Mouse (Mus musculus) mesoderm, embryonic 11.5 days (tissue): ENCODE data around the gene Usp27x.

ENCODE experiments used
- DNase-seq: peaks from one replicate; pipeline ENCODE4 v3.0.0-alpha.2; 2012; ENCODE audit warnings: low read depth, low spot score

Gene Usp27x

DNA sequence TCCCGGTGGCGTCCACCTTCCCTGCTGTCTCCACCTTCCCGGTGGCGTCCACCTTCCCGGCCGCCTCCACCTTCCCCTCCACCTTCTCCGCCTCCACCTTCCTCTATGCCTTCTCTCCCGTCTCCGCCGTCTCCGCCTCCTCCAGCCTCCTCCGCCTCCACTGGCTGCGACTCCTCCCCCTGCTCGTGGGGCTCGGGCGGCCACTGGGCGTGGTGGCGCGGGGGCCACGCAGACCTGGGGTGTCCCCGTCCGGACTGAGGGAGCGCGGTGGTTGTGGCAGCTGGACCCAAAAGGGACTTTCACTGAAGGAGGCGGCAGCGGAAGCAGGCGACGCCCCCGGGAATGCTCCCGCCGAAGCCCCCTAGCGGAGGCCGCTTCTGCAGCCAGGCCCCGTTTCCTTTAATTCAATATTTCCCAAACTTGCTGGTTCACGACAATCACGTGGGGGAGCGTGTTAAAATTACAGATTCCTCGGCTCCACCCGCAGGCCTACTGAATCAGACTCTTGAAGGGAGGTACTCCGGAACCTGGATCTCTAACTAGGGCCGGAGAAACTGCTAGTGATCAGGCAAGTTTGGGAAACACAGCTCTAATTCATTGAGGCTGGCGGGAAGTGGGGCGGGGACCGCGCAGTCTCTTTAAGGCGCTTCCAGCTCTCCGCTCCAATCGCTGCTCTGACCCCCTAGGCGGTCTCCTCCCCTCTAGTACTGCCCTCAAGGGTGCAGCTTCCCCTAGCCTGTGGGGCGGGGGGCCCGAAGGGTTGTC is at the start of gene Usp27x:
Usp27x (minus strand) TSS at position 115 of the 765 bp plus-strand sequence.
- DNase-seq = peak; percentile 68

DNA sequence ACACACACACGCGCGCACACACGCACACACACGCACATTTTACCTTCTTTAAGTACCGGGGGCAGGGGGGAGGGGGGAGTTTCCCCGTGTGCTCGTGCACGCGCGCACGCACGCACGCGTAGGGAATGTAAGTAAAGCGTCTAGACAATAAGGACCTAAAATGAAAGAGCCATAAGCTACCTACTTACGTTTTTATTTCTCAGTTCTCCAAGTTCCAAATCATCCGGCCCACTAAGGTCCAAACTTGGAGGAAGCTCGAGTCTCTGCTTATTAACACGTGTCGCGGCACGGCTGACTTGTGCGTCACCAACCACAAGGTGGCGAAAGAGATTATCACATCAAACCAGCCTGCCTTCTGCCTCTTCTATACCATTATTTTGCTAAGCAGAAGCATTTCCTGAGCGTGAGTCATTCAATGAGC is 47.1 kb upstream of the Usp27x start:
- peak; percentile 73 for DNase-seq

DNA sequence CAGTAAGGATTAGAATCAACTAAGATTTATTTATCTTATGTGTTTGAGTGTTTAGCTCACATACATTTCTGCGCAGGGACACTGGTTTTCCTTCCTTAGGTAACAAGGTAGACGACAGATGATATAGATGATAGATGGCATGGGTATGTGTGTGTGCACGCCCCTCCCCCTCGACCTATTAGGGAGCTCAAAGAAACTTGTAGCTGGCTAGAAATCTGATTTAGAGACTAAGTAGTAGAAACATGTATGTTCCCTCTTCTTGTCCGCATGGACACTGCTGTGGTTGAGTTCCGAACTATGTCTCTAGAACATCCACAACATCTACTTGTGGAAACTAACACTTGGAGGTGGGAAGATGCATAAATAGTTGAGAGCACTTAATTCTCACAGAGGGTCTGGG is 46.5 kb upstream of the Usp27x start:
- DNase-seq = no peak

DNA sequence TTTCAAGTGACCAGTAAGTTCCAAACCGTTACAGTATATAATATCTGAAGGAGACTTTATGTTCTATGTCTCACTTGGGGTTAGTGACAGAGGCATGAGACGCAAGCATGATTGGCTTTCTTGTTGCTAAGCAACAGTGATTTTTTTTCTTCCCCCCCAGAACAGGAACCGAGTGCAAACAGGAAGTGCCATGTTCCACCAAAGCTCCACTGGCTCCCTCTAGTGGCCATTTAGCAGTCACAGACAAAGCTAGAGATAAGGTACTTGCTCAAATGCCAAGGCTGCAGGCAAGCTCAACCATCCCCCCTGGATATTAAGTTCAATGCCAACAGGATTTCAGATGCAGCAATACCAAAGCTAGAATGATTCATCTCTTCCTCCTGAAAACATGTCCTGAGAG is 45.4 kb upstream of the Usp27x start:
- DNase-seq = peak; percentile 87

DNA sequence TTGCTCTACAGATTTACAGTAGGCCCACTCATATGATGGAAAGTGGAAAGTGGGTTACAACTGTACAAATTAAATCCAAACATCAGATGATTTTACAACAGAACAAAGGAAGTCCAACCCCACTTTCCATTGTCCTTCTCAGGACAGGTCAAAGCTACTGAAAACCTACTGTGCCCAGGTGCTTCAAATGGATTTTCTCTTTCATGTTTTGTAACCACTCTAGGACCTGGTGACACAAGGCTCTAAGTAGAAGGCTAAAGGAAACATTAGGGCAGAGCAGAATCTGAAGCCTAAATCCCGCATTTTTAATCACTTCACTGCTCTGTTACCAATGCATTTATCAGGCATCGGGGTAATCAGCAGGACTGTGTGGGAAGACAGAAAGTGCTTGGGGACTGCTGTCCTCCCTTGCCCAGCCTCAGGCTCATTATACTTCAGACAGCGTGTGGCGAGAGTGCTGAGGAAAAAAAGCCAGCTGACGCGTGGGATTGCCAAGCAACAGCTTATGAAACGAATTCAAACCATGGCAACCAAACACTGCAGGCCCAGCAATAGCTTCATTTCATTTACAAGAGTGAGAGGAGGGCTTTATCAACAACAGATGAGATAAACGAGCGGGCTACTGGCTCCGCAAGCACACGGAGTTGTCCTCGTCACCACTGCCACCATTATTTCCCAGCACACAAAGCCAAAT is 40.7 kb upstream of the Usp27x start:
- peak; percentile 49 for DNase-seq

GRCm38 (mm10) chrX:7415308-7415707 is 39.7 kb upstream of the Usp27x start:
- DNase-seq = no peak

DNA sequence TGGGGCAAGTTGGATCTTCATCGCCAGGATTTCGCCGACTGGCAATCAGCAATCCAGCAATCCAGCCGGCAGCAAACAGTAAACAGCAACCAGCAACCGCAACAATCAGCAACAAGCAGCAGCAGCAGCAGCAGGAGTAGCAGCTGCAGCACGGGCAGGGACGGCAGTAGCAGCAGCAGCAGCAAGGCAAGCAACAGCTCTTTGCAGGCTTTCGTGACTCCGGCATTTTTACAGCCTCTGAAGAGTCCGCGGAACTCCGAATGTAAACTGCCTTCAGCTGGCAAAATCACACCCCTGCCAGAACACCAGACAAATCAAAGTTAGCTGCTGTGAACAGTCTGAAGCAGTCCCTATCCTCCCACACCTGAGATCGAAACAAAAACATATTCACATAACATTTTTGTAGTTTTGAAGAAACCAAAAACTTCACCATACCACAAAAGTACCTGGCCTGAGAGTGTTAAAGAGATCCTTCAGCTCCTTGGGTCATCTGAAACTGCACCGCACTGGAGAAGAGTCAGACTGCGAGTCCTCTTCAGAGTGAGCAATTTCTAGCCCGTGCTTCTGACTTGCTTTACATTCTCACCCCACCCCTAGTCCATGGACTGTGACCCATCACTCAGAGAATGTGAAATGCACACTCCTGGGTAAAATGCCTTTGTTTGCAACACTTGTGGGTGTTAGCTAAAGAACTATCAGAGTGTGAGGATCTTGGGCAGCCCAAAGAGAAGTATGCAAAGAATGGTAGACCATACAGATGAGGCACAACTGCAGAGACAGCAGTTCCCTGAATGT is 36.8 kb upstream of the Usp27x start:
- DNase-seq = no peak

DNA sequence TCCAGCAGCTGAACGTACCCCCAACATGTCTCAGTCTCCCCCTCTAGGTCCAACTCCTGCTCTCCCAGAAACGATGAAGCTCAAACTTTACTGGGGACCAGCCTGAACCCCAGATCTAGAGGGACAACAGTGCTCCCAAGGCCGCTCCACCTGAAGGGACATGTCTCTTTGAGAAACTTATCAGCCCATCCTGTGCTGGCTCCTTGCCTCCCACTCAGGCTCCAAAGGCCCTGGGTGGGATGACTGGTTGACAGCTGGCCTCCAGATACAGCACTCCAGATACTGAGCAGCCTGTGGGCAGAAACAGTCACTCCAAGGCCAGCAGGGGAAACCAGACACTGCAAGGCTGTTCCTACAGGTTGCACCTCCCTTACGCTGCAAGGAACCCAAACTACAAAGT is 956 bp upstream of the Usp27x start:
- peak; percentile 2 for DNase-seq

GRCm38 (mm10) chrX:7375322-7375715 is 311 bp downstream of the Usp27x start:
- DNase-seq = no peak

- no peak for DNase-seq
These were observed 50.2 kb downstream of the Usp27x start for GRCm38 (mm10) chrX:7325455-7325854.

DNA sequence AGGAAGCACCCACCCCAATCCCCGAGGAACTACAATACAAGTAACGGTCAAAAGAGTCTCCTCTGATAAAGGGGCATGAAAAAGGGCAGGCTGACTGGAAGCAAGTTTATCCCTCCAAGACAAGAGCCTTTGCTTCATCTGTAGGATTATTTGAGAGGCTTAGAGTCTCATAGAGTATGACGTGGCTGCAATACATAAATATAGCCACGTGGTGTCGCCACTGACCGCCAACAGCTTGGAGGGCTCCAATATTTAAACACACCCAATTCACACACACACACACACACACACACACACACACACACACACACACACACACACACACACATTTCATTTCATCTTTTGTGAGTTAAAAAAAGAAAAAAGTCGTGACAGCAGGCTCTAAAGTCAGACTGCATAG is 53.3 kb downstream of the Usp27x start:
- DNase-seq = peak; percentile 45
